Mouse (Mus musculus) midbrain, embryonic 13.5 days (tissue): ENCODE data around the gene Uevld. TPM values are rescaled to one million over a fixed set of nuclear protein-coding genes. Genes with fewer than 3 reads are reported as not detected.
A peak's percentile ranks its signal among the peaks of the same experiment; 100 is the strongest.

Source experiments
- ATAC-seq: fragments of 200-750 bp; cut with Nextera tagmentation; 2 replicates; pipeline ENCODE4 v1.8.0; 2017; ENCODE audit warnings: mild to moderate bottlenecking, moderate TSS enrichment, moderate library complexity
- H3K27ac ChIP-seq: fragments of 300-500 bp; sonication (generic); 2 replicates; pipeline ENCODE4 v1.5.1; 2015; ENCODE audit warnings: inconsistent platforms, mild to moderate bottlenecking, moderate library complexity
- H3K27me3 ChIP-seq: fragments of 300-500 bp; sonication (generic); 2 replicates; pipeline ENCODE4 v1.6.1; 2015; ENCODE audit warnings: mild to moderate bottlenecking, inconsistent platforms
- H3K36me3 ChIP-seq: fragments of 300-500 bp; sonication (generic); 2 replicates; pipeline ENCODE4 v1.6.1; 2015; ENCODE audit warnings: mild to moderate bottlenecking, inconsistent platforms
- H3K4me1 ChIP-seq: fragments of 300-500 bp; sonication (generic); replicated peaks from 2 replicates; pipeline ENCODE4 v1.6.1; 2015; ENCODE audit warnings: inconsistent platforms
- H3K4me2 ChIP-seq: fragments of 300-500 bp; sonication (generic); replicated peaks from 2 replicates; pipeline ENCODE4 v1.6.1; 2015; ENCODE audit warnings: moderate library complexity, mild to moderate bottlenecking, inconsistent platforms
- H3K4me3 ChIP-seq: fragments of 300-500 bp; sonication (generic); replicated peaks from 2 replicates; pipeline ENCODE4 v1.5.1; 2015; ENCODE audit warnings: mild to moderate bottlenecking, inconsistent platforms
- H3K9ac ChIP-seq: fragments of 300-500 bp; sonication (generic); replicated peaks from 2 replicates; pipeline ENCODE4 v1.6.1; 2015; ENCODE audit warnings: mild to moderate bottlenecking, inconsistent platforms
- H3K9me3 ChIP-seq: fragments of 300-500 bp; sonication (generic); 2 replicates; pipeline ENCODE4 v1.6.1; 2016; ENCODE audit warnings: mild to moderate bottlenecking, inconsistent platforms
- WGBS: fragments of 180-500 bp; shearing (Covaris S2); methylation state at CpG from one replicate; pipeline ENCODE4 v1.1.7; 2015; 5-methylcytosine and 5-hydroxymethylcytosine counted together
- polyA plus RNA-seq: library from polyadenylated mRNA; unstranded; fragments of >200 nt; fragmentation: Nextera tagmentation; extraction: Ambion mirVana; gene quantifications from 2 replicates; pipeline ENCODE4 v1.2.1, GENCODE M21; 2015

Uevld gene
- polyA plus RNA-seq, 1 experiment from 2014 or later, result 7.4 TPM

DNA sequence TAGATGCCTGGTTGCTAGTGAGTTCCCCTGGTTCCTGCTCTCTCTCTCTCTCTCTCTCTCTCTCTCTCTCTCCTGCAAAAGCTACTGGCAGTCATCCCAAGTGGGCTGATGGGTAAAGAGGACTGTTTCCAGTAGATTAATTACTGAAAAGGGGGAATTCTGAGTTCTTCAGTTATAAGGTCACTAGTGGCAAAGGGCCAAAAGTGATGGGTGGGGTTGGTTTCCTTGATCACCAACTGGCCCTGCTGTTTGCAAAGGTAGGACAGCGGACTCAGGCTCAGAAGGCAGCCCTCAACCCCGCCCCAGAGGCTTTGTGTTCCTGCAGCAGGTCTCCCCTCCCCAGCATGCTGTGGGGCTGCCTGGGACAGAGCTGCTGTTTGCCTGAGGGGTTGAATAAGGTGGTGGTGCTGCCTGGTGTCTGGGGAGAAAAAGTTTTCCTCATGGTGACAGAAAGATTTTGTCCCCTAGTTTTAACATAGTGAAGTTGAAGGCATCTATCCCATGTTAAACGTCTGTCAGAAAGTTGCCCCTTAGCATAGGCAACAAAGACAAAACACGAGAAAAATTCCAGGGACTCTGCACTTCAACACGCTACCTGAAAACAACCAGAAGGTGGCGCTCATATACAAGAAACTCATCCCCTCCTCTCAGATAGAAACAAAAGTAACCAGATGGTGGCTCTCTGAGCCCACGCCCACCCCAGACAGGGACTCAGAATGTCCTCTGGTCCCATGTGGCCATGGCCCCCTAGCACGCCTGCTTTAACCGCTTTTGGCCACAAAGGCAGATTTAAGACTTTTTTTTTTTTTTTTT lies 4.7 kb upstream of the Uevld start:
- Histone ChIP-seq H3K27me3 (peaks cover 9% of the 10 kb centered on the region), H3K27ac (peak overlapping the region; percentile 27; the same call in 1 of the 2 replicates), H3K4me3 (no peak overlapping the region), H3K9ac (no peak overlapping the region), H3K4me1 (peaks cover 10% of the 10 kb centered on the region; the same call in 1 of the 2 replicates), H3K9me3 (no peaks in the 10 kb centered on the region), H3K36me3 (no peaks in the 10 kb centered on the region), H3K4me2 (no peak overlapping the region)
- ATAC-seq, result peak; percentile 84
- WGBS, result under 1% methylated on average over 9 of the region's 9 CpGs

DNA sequence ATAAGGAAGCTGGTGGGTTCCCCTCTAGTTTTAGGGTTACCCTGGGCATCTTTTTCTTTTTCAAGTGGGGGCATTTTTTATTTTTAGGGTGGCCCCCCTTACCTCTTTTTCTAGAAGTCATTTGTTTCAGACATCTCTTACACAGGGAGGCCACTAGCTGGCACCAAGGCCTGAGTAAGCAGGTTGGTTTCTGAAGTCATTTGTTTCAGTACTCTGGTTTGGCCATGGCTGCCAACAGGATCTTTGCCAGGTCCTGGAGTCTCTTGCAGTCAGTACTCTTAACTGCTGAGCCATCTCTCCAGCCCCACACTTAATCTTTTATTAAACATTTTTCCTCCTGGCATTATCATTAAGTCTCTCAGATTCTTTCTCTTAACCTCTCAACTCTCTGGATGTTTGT lies 3.8 kb upstream of the Uevld start:
- Histone ChIP-seq H3K4me1 (peaks cover 19% of the 10 kb centered on the region), H3K27ac (no peak overlapping the region), H3K9ac (no peak overlapping the region), H3K4me3 (no peak overlapping the region), H3K36me3 (no peaks in the 10 kb centered on the region), H3K27me3 (peaks cover 9% of the 10 kb centered on the region), H3K9me3 (no peaks in the 10 kb centered on the region), H3K4me2 (no peak overlapping the region)
- no peak for ATAC-seq

DNA sequence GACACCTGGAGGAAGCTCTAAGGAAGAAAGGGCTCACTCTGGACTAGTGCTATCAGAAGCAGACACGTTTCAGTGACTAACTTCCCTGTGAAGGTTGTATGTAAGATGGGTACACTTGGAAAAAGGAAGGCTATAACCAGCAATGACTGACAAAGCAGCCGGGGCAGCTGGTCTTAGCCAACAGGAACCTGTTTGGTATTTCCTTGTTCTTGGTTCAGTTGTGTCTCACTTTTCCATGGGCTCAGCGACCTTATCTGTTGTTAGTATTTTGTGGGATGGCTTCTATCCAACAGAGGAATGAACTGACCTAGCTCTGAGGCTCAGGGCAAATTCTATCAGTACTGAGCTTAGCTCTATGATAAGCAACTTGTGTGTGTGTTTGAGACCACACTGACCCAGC lies 2.7 kb upstream of the Uevld start:
- peaks cover 9% of the 10 kb centered on the region for H3K27me3 ChIP-seq
- 66% methylated on average over 3 of the region's 3 CpGs for WGBS

DNA sequence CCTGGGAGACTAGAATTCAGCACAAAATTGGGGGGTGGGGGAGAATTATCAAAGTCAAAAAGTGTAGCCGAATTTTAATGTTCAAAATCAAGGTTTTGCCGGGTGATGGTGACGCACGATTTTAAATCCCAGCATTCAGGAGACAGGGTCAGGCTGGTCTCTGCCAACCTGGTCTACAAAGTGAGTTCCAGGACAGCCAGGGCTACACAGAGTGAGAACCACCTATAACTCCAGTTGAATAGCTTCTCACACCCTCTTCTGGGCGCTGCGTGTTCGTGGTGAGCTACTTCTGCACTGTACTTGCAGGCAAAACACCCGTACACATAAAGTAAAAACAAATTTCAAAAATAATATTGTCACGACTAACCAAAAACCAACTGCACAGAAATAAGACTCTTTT lies 526 bp upstream of the Uevld start:
- Histone ChIP-seq H3K4me1 (peaks cover 19% of the 10 kb centered on the region), H3K4me3 (peak overlapping the region; percentile 68), H3K36me3 (peaks cover 11% of the 10 kb centered on the region), H3K9me3 (no peaks in the 10 kb centered on the region), H3K9ac (peak overlapping the region; percentile 79), H3K4me2 (peak overlapping the region; percentile 84), H3K27ac (no peak overlapping the region), H3K27me3 (peaks cover 9% of the 10 kb centered on the region)
- WGBS, result 18% methylated on average over 9 of the region's 9 CpGs
- peak; percentile 49; the same call in 1 of the 2 replicates for ATAC-seq

More for the DNA sequence above, 2.7 kb upstream of the Uevld start:
- Histone ChIP-seq H3K9me3 (no peaks in the 10 kb centered on the region), H3K9ac (no peak overlapping the region), H3K4me1 (peaks cover 19% of the 10 kb centered on the region), H3K4me3 (no peak overlapping the region), H3K27ac (no peak overlapping the region), H3K36me3 (no peaks in the 10 kb centered on the region), H3K4me2 (no peak overlapping the region)
- ATAC-seq, result no peak

DNA sequence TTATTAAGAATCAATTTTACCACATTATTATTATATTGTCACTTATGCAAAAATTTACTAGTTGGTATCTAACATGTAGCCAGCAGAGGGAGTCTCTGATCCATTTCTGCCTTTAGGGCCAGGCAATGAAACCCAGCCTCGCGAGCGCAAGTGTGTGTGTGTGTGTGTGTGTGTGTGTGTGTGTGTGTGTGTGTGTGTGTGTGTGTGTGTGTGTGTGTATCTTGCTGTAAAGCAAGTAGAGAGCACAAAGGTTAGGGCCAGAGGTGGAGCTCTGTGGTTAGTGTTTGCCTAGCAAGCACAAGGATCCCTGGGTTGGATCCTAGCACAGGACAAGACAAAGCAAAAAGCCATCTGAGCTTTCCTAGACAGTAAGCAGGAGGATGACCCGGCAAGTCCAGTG lies 22.5 kb downstream of the Uevld start:
- ATAC-seq, result no peak
- Histone ChIP-seq H3K9ac (no peak overlapping the region), H3K9me3 (no peaks in the 10 kb centered on the region), H3K27ac (no peak overlapping the region), H3K4me2 (no peak overlapping the region), H3K36me3 (peaks cover 48% of the 10 kb centered on the region), H3K4me1 (no peaks in the 10 kb centered on the region), H3K4me3 (no peak overlapping the region), H3K27me3 (no peaks in the 10 kb centered on the region)
- WGBS, result 51% methylated on average over 4 of the region's 4 CpGs

DNA sequence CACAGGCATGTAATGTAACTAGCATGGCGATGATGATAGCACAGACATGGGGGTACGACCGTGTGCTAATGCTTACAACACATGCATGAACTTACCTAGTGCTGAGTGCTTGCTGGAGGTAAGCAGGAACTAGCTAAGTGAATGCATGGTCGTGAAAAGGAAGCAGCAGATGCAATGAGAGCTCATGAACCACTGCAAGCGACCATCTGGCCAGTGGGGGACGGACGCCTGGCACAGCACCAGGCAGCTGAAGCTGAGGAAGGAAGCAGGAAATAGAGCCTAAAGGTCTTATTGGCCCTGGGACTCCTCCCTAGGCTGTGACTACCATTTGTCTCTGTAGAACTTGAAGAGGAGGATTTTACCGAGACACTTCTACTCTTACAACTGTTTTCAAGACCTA lies 23.5 kb downstream of the Uevld start:
- no peak overlapping the region for H3K27ac ChIP-seq
- ATAC-seq, result no peak
- H3K36me3 ChIP-seq, result peaks cover 45% of the 10 kb centered on the region
- 90% methylated on average over 8 of the region's 8 CpGs for WGBS
- H3K9me3 ChIP-seq, result no peaks in the 10 kb centered on the region
- no peak overlapping the region for H3K4me2 ChIP-seq
- no peak overlapping the region for H3K9ac ChIP-seq
- H3K4me1 ChIP-seq, result no peaks in the 10 kb centered on the region
- no peaks in the 10 kb centered on the region for H3K27me3 ChIP-seq
- H3K4me3 ChIP-seq, result no peak overlapping the region

DNA sequence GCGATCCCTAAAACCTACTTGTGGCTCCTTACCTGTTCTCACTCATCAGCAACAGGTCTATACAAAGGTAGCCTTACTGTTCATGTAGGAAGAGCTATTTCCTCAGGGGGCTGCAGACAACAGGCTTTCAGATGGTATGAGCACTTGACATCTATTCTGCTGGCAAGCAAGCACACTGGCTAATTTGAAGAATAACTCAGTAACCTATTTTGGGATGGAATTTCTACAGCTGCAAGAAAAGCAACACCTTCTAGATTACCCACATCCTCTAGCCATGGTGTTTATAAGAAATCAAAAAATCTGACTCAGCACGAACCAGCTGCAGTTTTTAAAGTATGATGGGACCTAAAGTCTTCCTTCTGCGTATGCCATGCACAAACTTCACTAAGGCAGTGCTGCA lies 27.0 kb downstream of the Uevld start:
- no peaks in the 10 kb centered on the region for H3K27me3 ChIP-seq
- no peak overlapping the region for H3K9ac ChIP-seq
- H3K4me3 ChIP-seq, result no peak overlapping the region
- whole genome bisulfite sequencing, result 97% methylated on average over 3 of the region's 3 CpGs
- ATAC-seq, result no peak
- H3K4me2 ChIP-seq, result no peak overlapping the region
- no peaks in the 10 kb centered on the region for H3K9me3 ChIP-seq
- peaks cover 38% of the 10 kb centered on the region for H3K36me3 ChIP-seq
- H3K27ac ChIP-seq, result no peak overlapping the region
- no peaks in the 10 kb centered on the region for H3K4me1 ChIP-seq

DNA sequence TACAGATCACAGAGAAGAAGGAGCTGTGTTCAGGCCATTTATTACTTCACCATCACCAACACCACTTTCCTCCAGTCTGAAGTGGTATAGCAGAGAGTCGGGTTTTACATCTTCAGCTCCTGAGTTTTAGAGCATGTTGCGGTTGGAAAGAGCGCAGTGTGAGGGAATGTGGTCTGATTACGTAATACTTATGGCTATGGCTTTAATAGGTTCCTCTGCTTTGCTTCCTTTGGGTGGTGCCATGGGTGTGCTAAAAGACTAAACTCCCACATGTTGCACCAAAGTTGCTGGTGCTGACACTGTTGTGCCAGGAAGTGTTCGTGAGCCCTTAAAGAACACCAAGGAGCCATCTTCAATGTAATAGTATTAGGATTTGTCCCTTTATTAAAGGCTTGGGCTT lies 30.0 kb downstream of the Uevld start:
- peaks cover 34% of the 10 kb centered on the region for H3K36me3 ChIP-seq
- WGBS, result 92% methylated on average over 5 of the region's 5 CpGs
- no peak overlapping the region for H3K27ac ChIP-seq
- ATAC-seq, result no peak
- no peak overlapping the region for H3K9ac ChIP-seq
- no peaks in the 10 kb centered on the region for H3K4me1 ChIP-seq
- no peak overlapping the region for H3K4me3 ChIP-seq
- no peaks in the 10 kb centered on the region for H3K9me3 ChIP-seq
- H3K4me2 ChIP-seq, result no peak overlapping the region
- H3K27me3 ChIP-seq, result no peaks in the 10 kb centered on the region

DNA sequence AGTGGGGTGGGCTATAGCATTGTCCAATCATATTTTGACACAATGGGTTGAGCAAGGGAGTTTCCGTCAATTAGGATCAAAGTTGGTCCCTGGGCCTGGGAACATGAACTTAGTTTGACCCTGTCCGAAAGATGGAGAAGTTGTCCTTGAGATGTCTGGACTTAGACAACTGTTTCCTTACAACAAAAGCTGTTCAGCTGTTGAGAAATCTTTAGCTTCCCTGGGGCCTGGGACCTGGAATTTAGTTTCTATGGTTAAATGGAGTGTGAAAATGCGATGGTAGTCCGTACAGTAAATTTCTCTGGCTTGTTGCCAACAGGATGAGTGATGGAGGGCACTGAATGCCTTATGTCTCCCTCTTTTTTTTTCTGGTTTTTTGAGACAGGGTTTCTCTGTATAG lies 36.3 kb downstream of the Uevld start:
- ATAC-seq, result no peak
- no peak overlapping the region for H3K27ac ChIP-seq
- H3K36me3 ChIP-seq, result peaks cover 5% of the 10 kb centered on the region; the same call in 1 of the 2 replicates
- no peak overlapping the region for H3K4me2 ChIP-seq
- no peak overlapping the region for H3K9ac ChIP-seq
- no peaks in the 10 kb centered on the region for H3K27me3 ChIP-seq
- 92% methylated on average over 4 of the region's 4 CpGs for WGBS
- no peaks in the 10 kb centered on the region for H3K9me3 ChIP-seq
- peaks cover 24% of the 10 kb centered on the region for H3K4me1 ChIP-seq
- no peak overlapping the region for H3K4me3 ChIP-seq

DNA sequence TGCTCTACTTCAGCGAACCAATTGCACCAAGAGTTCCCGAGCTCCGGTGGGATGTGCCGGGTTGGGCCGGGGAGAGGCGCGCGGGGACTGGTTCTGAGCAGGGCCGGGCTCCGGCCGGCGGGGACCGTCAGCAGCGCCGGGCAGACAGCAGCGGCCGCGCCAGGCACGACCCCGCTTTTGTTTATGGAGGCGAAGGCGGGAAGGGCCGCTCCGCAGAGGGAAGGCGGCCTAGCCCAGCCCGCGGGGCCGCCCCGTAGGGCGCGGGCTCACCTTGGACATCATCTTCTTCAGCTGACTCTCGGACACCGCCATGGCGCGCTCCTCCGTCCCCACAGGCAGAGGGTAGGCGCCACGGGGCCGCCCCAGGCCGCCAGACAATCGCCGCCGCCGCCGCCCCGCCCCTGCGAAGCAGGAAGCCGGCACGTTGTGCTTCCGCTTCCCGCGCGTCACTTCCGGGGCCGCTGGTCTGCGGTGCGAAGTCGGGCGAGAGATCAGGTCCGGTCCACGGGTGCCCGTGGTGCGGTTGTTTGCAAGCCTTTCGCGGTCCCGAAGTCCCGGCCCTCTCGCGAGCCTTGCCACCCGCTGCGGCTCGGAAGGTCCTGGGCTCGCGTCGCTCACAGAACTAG lies 38.7 kb downstream of the Uevld start, which contains the start of gene Tsg101:
Gene Tsg101, minus strand, starts transcription at position 419 of the 626 bp plus-strand sequence.
- peak within 1 kb of the TSS; percentile 95 for H3K9ac ChIP-seq

DNA sequence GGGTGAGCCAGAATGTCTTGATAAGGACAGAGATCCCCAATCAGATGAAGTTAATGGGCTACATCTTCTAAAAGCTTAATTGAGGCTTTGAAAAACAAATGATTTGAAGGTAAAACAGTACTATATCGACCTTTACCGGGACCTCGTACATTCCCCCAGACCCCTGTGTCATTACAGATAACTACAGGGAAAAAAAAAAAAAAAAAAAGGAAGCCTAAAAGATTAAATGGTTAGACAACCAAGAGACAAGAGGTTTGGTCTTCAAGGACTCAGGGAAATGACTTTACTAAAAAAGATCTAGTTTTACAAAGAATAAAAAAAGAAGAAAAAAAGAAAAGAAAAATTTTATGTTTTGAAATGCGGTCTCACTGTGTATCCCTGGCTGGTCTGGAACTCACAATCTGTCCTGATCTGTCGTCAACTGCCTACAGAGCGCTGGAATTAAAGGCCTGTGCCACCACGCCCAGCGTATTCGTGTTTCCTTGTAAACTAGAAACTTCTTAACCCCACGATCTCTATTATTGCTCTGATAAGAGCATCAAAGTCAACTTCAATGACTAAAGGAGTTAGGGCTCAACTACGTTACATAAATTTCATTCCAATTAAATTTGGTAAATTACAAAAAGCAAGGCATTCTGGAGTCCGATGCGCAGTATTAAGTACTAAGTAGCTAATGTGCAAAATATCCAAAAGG lies 39.5 kb downstream of the Uevld start:
- no peaks in the 10 kb centered on the region for H3K9me3 ChIP-seq
- no peak for ATAC-seq
- H3K27ac ChIP-seq, result peak overlapping the region; percentile 98
- no peaks in the 10 kb centered on the region for H3K27me3 ChIP-seq
- 18% methylated on average over 13 of the region's 13 CpGs for whole genome bisulfite sequencing
- H3K4me3 ChIP-seq, result peak overlapping the region; percentile 94
- H3K9ac ChIP-seq, result peak overlapping the region; percentile 95
- peaks cover 10% of the 10 kb centered on the region for H3K36me3 ChIP-seq
- peaks cover 42% of the 10 kb centered on the region for H3K4me1 ChIP-seq
- H3K4me2 ChIP-seq, result peak overlapping the region; percentile 71

More for the DNA sequence above, 38.7 kb downstream of the Uevld start, which contains the start of gene Tsg101:
- peaks cover 10% of the 10 kb centered on the region for H3K36me3 ChIP-seq
- H3K27ac ChIP-seq, result peak within 1 kb of the TSS; percentile 98
- H3K27me3 ChIP-seq, result no peaks in the 10 kb centered on the region
- peak within 1 kb of the TSS; percentile 94 for H3K4me3 ChIP-seq
- peak within 1 kb of the TSS; percentile 71 for H3K4me2 ChIP-seq
- H3K4me1 ChIP-seq, result peaks cover 42% of the 10 kb centered on the region
- peak; percentile 98 for ATAC-seq
- H3K9me3 ChIP-seq, result no peaks in the 10 kb centered on the region
- under 1% methylated on average over 75 of the region's 75 CpGs for WGBS

DNA sequence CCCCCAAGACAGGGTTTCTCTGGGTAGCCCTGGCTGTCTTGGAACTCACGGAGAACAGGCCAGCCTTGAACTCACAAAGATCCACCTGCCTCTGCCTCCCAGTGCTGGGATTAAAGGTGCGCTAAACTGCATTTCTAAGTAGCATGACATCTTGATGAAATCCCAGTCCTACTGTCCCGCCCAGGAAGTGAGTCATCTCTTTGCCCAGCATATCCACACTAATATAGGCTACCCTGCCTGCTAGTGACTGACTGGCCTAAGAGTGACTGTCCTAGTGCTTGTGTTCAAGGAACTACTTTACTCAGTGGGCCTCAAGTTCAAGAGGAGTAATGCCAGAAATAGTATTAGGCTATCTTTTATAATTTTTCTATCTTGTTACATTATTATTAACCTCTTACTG lies 42.0 kb downstream of the Uevld start:
- peaks cover 29% of the 10 kb centered on the region for H3K36me3 ChIP-seq
- WGBS, result 95% methylated on average over 3 of the region's 3 CpGs
- H3K27me3 ChIP-seq, result no peaks in the 10 kb centered on the region
- no peak for ATAC-seq
- H3K9me3 ChIP-seq, result no peaks in the 10 kb centered on the region
- H3K4me2 ChIP-seq, result no peak overlapping the region
- H3K9ac ChIP-seq, result no peak overlapping the region
- no peak overlapping the region for H3K27ac ChIP-seq
- no peak overlapping the region for H3K4me3 ChIP-seq
- H3K4me1 ChIP-seq, result peaks cover 42% of the 10 kb centered on the region
